Mouse (Mus musculus) heart, postnatal 4 days (tissue): Measurements from ENCODE around the gene Foxs1. TPM values are rescaled to one million over a fixed set of nuclear protein-coding genes. Genes with fewer than 3 reads are reported as not detected.

Experiments
- DNase-seq: peaks from one replicate; pipeline ENCODE4 v3.0.0; 2021
- total RNA-seq, 2 experiments: library from RNA; stranded (reverse); gene quantifications; 2 replicates each; pipeline ENCODE4 v1.2.3; 2021

The Foxs1 gene
- total RNA-seq, 2 experiments from 2014 or later: 8.1 to 10.6 TPM

DNA sequence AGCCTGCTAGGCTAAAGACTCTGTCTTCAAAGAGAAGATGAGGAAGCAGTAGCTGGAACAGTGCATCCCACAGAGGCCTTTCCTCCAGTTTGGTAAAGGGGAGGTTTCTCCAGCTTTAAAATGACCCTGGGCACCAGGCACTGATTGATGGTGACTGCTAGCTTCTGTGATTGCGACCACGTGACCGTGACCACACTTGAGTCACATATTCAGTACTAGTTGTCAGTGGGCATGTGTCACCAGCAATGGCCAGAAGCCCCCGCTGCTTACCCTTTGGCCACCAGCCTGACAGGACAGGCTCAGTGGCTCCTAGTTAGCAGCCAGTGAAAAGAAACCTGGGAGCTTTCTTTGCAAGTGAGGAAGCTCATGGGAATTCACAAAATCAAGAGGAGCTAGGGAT, 29.4 kb downstream of the Foxs1 start:
- DNase-seq: no peak

DNA sequence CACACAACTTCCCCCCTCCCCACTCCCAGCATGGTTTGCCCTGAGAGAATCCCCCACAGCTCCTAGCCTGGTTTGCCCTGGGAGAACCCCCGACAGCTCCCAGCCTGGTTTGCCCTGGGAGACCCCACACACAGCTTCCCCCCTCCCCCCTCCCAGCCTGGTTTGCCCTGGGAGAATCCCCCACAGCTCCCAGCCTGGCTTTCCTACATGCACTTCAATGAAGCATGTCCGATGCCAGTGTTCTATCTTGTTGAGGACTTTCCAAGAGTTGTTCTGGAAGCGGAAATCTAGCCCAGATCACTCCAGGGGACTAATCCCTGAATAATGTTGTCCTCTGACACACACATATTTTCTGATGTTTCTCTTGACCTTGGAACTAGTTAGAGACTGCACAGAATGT, 30.4 kb downstream of the Foxs1 start:
- no peak for DNase-seq

DNA sequence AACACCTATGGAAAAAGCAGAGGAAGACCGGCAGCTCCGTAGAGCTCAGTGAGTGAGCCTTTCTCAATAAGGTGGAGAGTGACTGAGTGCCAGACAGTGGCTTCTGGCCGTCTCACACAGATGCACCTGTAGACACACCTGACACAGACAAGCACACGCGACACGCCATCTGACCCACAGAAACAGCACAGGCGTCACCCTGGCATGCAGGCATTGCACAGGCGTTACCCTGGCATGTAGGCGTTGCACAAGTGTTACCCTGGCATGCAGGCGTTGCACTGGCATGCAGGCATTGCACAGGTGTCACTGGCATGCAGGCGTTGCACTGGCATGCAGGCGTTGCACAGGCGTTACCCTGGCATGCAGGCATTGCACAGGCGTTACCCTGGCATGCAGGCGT, 31.7 kb downstream of the Foxs1 start:
- DNase-seq: no peak

DNA sequence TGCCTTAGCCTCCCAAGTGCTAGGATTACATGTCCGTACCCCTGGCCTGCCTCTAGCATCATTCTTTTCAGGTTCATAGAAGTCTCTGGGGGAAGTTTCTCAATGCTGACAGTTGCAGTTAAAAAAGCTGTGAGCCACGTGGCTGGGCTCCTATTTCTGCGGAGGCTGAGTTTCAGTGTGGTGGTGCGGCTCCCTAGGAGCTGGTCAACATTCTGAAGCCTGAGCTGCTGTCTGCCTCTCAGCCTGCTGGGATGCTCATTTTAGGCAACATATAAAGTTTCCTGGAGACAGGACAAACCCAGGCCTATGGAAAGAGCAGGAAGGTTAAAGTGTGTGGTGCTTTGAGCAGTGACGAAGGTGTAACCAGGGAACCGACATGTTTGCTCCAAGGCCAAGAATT, 34.0 kb downstream of the Foxs1 start:
- no peak for DNase-seq

DNA sequence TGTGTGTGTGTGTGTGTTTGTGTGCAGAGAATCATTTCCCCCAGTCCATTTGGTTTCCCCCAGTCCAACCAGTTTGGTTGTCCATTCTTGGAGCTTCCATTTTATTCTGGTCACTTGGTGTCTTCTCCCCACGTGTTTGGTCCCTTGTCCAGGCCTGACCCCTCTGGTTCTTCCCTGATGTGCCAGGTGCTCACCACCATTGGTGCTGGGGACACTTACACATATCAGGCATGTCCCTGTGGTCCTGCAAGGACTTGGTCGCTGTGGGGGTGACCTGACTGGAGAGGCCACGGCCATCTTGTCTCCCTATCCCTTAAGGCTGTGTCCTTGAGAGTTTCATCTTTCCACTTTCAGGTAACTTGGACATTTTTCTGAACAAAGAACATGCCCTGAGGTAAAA, 36.1 kb downstream of the Foxs1 start:
- DNase-seq: no peak

DNA sequence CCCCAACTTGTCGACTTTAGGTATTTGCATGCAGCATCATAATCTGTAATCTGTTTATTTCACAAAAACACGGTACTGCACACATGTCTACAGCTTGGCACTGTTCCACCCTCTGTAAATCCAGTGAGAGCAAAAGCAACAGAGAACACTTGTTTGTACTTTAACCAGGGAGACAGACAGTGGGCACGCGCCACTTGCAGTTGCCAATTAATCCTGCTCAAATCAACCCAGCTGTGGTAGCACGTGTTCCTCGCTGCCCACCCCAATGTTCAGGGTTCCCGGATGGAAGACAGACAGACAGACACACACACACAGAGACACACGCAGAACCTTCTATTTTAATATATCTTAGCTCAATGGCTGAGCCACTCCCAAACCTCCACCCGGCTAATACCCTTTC, 37.2 kb downstream of the Foxs1 start:
- DNase-seq: no peak

DNA sequence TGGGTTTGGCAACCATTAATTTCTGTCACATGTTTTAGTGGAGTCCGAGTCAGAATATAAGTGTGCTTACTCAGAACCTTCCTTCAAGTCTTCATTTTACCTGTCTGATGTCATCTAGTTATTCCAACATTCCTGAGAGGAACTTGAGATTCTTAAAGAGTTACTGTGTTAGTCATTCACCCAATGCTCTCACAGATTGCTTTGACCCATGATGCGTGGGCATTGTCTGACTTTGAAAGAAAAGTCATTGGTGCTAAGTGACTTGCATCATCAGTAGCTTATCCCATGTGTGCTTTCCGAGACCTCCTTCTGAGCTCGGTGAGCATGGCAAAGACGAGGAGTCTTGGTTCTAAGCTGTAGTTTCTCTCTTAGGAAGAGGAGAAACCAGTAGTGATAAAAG, 44.2 kb downstream of the Foxs1 start:
- no peak for DNase-seq

DNA sequence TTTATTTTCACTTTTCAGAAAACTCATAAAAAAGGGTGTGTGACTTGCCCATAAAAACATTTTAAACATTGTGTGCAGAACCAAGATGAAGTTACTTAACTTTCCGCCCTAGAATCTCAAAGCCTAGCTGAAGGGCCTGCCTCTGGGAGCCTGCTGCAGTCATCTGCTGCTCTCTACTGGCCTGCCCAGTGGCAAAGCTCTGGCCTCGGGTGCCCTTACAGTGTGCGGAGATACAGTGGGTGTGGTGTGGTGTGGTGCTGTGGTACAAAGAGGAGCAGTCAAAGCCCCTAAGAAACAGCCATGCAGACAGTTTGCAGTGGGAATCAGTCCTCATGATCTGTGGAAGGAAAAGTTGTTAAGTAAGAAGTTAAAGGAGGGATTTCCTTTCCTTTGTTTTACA, 45.8 kb downstream of the Foxs1 start:
- DNase-seq: no peak

DNA sequence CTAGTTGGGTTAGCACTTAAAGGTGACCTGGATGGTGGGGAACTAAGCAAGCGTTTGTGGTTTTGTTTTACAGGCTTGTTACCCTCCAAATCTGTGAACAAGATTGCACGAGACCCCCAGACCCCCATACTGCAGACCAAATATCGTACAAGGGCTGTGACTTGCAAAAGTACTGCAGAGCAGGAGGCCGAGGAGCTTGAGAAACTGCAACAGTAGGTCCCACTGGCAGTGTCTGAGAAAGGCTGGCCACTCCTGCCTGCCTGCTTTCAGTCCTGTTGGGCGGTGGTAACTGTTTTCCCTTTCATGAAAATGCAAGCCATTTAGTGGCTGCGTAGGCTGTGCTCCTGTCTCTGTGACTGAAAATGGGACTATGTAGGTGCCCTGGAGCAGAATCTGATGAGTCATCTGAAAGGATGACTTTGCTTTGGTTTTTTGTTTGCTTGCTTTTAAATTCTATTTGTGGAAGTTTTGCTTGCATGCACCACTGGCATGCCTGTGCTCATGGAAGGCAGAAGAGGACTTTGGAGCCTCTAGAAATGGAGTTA, 48.8 kb downstream of the Foxs1 start:
- DNase-seq: no peak

Other genes starting within 250 kb of the Foxs1 start
- gene Mcts2, start 246.2 kb downstream of the Foxs1 start, total RNA-seq: 10 to 100 TPM; 19.9 to 20.2 TPM
- gene Id1, start 197.0 kb downstream of the Foxs1 start, total RNA-seq: 10 to 100 TPM; 71.8 to 76.6 TPM
- gene Cox4i2, start 179.0 kb downstream of the Foxs1 start, total RNA-seq: 10 to 100 TPM; 13.7 to 15.1 TPM
- gene Bcl2l1, start 101.5 kb downstream of the Foxs1 start, total RNA-seq: 10 to 100 TPM; 39.0 to 45.0 TPM
- 10 to 100 TPM; 42.4 to 51.9 TPM for gene Tpx2, start 85.2 kb downstream of the Foxs1 start, total RNA-seq
- gene Mylk2, start 21.9 kb downstream of the Foxs1 start, total RNA-seq: under 1 TPM; 0.26 to 0.38 TPM
- gene Dusp15, start 18.5 kb upstream of the Foxs1 start, total RNA-seq: under 1 TPM; 0.10 to 0.41 TPM
- gene Ttll9, start 29.3 kb upstream of the Foxs1 start, total RNA-seq: not detected
- 10 to 100 TPM; 52.2 to 54.7 TPM for gene Pdrg1, start 82.2 kb upstream of the Foxs1 start, total RNA-seq
- gene Xkr7, start 98.6 kb upstream of the Foxs1 start, total RNA-seq: not detected
- gene Ccm2l, start 132.7 kb upstream of the Foxs1 start, total RNA-seq: 10 to 100 TPM; 24.1 to 25.3 TPM
- gene Hck, start 175.3 kb upstream of the Foxs1 start, total RNA-seq: 1 to 10 TPM; 1.1 to 1.2 TPM
- gene Tm9sf4, start 228.1 kb upstream of the Foxs1 start, total RNA-seq: 10 to 100 TPM; 68.7 to 73.8 TPM